Mouse (Mus musculus) megakaryocyte, adult 5-6 weeks (primary cell): ENCODE results near the gene Dab1. TPM values are rescaled to one million over a fixed set of nuclear protein-coding genes. Genes with fewer than 3 reads are reported as not detected.

Experiments used
- ATAC-seq: 2 replicates; pipeline ENCODE4 v1.8.0; 2016; ENCODE audit warnings: mild to moderate bottlenecking, inconsistent platforms; ENCODE audit not compliant: poor library complexity, severe bottlenecking
- total RNA-seq, 2 experiments: library from RNA; stranded (forward) in 1 of 2; stranded (reverse) in 1 of 2; fragments of 153-499, 151-499 nt in 1 of 2; fragments of 221-1000, 200-1000 nt in 1 of 2; gene quantifications; 2 replicates each; pipeline versions ENCODE4 v1.2.3 to v1.2.4; 2015 to 2017

Dab1 gene
- total RNA-seq, 2 experiments from 2014 or later, result not detected

- ATAC-seq, result no peak
Observed at GRCm38 (mm10) chr4:103699755-103700154, 80.6 kb downstream of the Dab1 start.

GRCm38 (mm10) chr4:103700392-103700791, 81.2 kb downstream of the Dab1 start:
- no peak for ATAC-seq

- no peak for ATAC-seq
Observed at GRCm38 (mm10) chr4:103702137-103702536, 83.0 kb downstream of the Dab1 start.

GRCm38 (mm10) chr4:103704477-103704876, 85.3 kb downstream of the Dab1 start:
- no peak for ATAC-seq

- ATAC-seq, result 0 out of 2 replicates have a peak, but pooled peaks have one; percentile 9
Observed at GRCm38 (mm10) chr4:103706501-103706900, 87.3 kb downstream of the Dab1 start.

- ATAC-seq, result peak; percentile 32
Observed at GRCm38 (mm10) chr4:103707140-103707539, 88.0 kb downstream of the Dab1 start.

- ATAC-seq, result peak; percentile 61
Observed at GRCm38 (mm10) chr4:103711353-103711752, 92.2 kb downstream of the Dab1 start.

- peak; percentile 53; the same call in 1 of the 2 replicates for ATAC-seq
Observed at GRCm38 (mm10) chr4:103713921-103714320, 94.8 kb downstream of the Dab1 start.

- peak; percentile 65 for ATAC-seq
Observed at GRCm38 (mm10) chr4:103714991-103715390, 95.8 kb downstream of the Dab1 start.

- no peak for ATAC-seq
Observed at GRCm38 (mm10) chr4:103715568-103715967, 96.4 kb downstream of the Dab1 start.

GRCm38 (mm10) chr4:103722738-103723137, 103.6 kb downstream of the Dab1 start:
- ATAC-seq, result peak; percentile 52

GRCm38 (mm10) chr4:103726486-103726885, 107.3 kb downstream of the Dab1 start:
- ATAC-seq, result no peak

GRCm38 (mm10) chr4:103737185-103737584, 118.0 kb downstream of the Dab1 start:
- no peak for ATAC-seq

GRCm38 (mm10) chr4:103751249-103751855, 132.2 kb downstream of the Dab1 start:
- ATAC-seq, result no peak

GRCm38 (mm10) chr4:103754561-103754960, 135.4 kb downstream of the Dab1 start:
- ATAC-seq, result no peak

- no peak for ATAC-seq
Observed at GRCm38 (mm10) chr4:103757241-103757640, 138.1 kb downstream of the Dab1 start.

GRCm38 (mm10) chr4:103762416-103762815, 143.3 kb downstream of the Dab1 start:
- ATAC-seq, result no peak

GRCm38 (mm10) chr4:103775712-103776111, 156.6 kb downstream of the Dab1 start:
- ATAC-seq, result no peak

- ATAC-seq, result no peak
Observed at GRCm38 (mm10) chr4:103781398-103781797, 162.2 kb downstream of the Dab1 start.

GRCm38 (mm10) chr4:103783561-103784247, 164.5 kb downstream of the Dab1 start:
- ATAC-seq, result no peak

- no peak for ATAC-seq
Observed at GRCm38 (mm10) chr4:103793589-103794312, 174.6 kb downstream of the Dab1 start.

GRCm38 (mm10) chr4:103796416-103796815, 177.3 kb downstream of the Dab1 start:
- ATAC-seq, result no peak
